Mouse (Mus musculus): Measurements from ENCODE around the gene Prl8a2. TPM values are rescaled to one million over a fixed set of nuclear protein-coding genes. Genes with fewer than 3 reads are reported as not detected.

The Prl8a2 gene
- polyA plus RNA-seq (2012): not detected in 2 replicates

DNA sequence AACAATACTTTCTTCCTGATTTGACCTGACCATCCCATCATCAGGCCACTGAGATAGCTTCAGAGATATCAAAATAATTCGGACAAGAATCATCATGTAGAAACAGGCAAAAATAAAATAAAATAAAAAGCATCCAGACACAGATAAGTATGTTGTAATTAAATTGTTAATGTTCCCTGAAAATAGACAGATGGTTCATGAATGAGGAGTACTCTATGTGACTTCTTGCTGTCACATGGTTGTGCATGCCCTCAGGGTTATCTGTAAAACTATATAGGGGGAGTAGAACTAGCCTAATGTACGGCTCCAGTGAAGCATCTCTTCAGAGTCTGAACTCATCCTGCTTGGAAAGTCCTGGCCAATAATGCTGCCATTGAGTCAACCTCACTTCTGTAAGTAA, at the start of gene Prl8a2:
TSS of gene Prl8a2 (plus strand) at position 301 of the 400 bp plus-strand sequence.
- no peak for TF ChIP-seq GATA1 (IDR thresholded peaks at IDR 0.05; ENCODE audit: low read length)

- TF ChIP-seq GATA1 (IDR thresholded peaks at IDR 0.05; ENCODE audit: low read length): no peak
Observed at GRCm38 (mm10) chr13:27312334-27313225, 32.9 kb upstream of the Prl8a2 start, which contains the start of gene Prl6a1. Gene Prl6a1 (plus strand): TSS chr13:27312627.

- TF ChIP-seq GATA1 (IDR thresholded peaks at IDR 0.05; ENCODE audit: low read length): no peak
Observed at GRCm38 (mm10) chr13:27334989-27335388, 10.5 kb upstream of the Prl8a2 start.

GRCm38 (mm10) chr13:27342733-27343275, 2.7 kb upstream of the Prl8a2 start:
- no peak for TF ChIP-seq GATA1 (IDR thresholded peaks at IDR 0.05; ENCODE audit: low read length)

GRCm38 (mm10) chr13:27390746-27391145, 45.3 kb downstream of the Prl8a2 start, which contains the start of gene Prl2b1:
Gene Prl2b1 (minus strand): TSS chr13:27390846.
- TF ChIP-seq GATA1 (IDR thresholded peaks at IDR 0.05; ENCODE audit: low read length): no peak

- TF ChIP-seq GATA1 (IDR thresholded peaks at IDR 0.05; ENCODE audit: low read length): no peak
Observed at GRCm38 (mm10) chr13:27399061-27399724, 53.7 kb downstream of the Prl8a2 start.

Other genes with a start within 250 kb of the Prl8a2 start
- not detected in 2 replicates for gene Prl3d2, start 224.0 kb upstream of the Prl8a2 start, polyA plus RNA-seq (2012)
- not detected in 2 replicates for gene Prl3d3, start 188.9 kb upstream of the Prl8a2 start, polyA plus RNA-seq (2012)
- not detected in 2 replicates for gene Prl3c1, start 149.0 kb upstream of the Prl8a2 start, polyA plus RNA-seq (2012)
- gene Prl3b1, start 103.8 kb upstream of the Prl8a2 start, polyA plus RNA-seq (2012): not detected in 2 replicates
- not detected in 2 replicates for gene Prl3a1, start 86.2 kb upstream of the Prl8a2 start, polyA plus RNA-seq (2012)
- not detected in 2 replicates for gene Prl6a1, start 33.0 kb upstream of the Prl8a2 start, polyA plus RNA-seq (2012)
- not detected in 2 replicates for gene Prl2b1, start 45.2 kb downstream of the Prl8a2 start, polyA plus RNA-seq (2012)
- gene Prl8a6, start 93.0 kb downstream of the Prl8a2 start, polyA plus RNA-seq (2012): not detected in 2 replicates
- not detected in 2 replicates for gene Prl8a8, start 167.5 kb downstream of the Prl8a2 start, polyA plus RNA-seq (2012)
- gene Prl8a9, start 218.9 kb downstream of the Prl8a2 start, polyA plus RNA-seq (2012): not detected in 2 replicates
- not detected in 2 replicates for gene Prl8a1, start 236.5 kb downstream of the Prl8a2 start, polyA plus RNA-seq (2012)